Mouse (Mus musculus) CH12.LX (cell line): ENCODE results near the gene Prkcb. TPM values are rescaled to one million over a fixed set of nuclear protein-coding genes. Genes with fewer than 3 reads are reported as not detected.

Experiments used
- DNase-seq: peaks from one replicate; pipeline ENCODE4 v3.0.0-alpha.2; 2013; ENCODE audit errors: extremely low read depth
- H3K27ac ChIP-seq: 2 replicates; pipeline ENCODE4 v1.5.1; 2012; ENCODE audit warnings: low read depth, mild to moderate bottlenecking, control low read depth, moderate library complexity; ENCODE audit not compliant: insufficient read depth
- H3K27me3 ChIP-seq: replicated peaks from 2 replicates; pipeline ENCODE3; 2012; ENCODE audit warnings: inconsistent platforms
- H3K36me3 ChIP-seq, 2 experiments: replicated peaks in 1 of 2; 2 replicates each; pipeline versions ENCODE3 to v1.6.1; 2012; ENCODE audit warnings: inconsistent platforms in 1 of 2, low read length in 1 of 2, mild to moderate bottlenecking in 1 of 2, mixed read lengths in 1 of 2, moderate library complexity in 1 of 2; ENCODE audit not compliant: control insufficient read depth in 1 of 2, insufficient read depth in 1 of 2
- H3K4me1 ChIP-seq, 2 experiments: 2 replicates each; pipeline ENCODE4 v1.6.1; 2012; ENCODE audit warnings: inconsistent platforms in 1 of 2, moderate library complexity in 1 of 2; ENCODE audit not compliant: insufficient read depth in 2 of 2, control insufficient read depth in 1 of 2
- H3K4me2 ChIP-seq: 2 replicates; pipeline ENCODE4 v1.6.1; 2012; ENCODE audit warnings: low read depth, mild to moderate bottlenecking, control low read depth; ENCODE audit not compliant: poor library complexity, insufficient read depth, severe bottlenecking
- H3K4me3 ChIP-seq, 3 experiments: fragments of 150-350 bp in 1 of 3; sonication (generic) in 1 of 3; replicated peaks in 1 of 3; 2 replicates each; pipeline versions ENCODE3 to v1.5.1; 2011 to 2012; ENCODE audit warnings: low read depth in 2 of 3, low read length in 2 of 3, mild to moderate bottlenecking in 2 of 3, moderate library complexity in 2 of 3, control low read depth in 1 of 3, improper control_type of control experiment in 1 of 3, inconsistent platforms in 1 of 3, mixed read lengths in 1 of 3; ENCODE audit not compliant: poor library complexity in 1 of 3
- H3K79me2 ChIP-seq: replicated peaks from 2 replicates; pipeline ENCODE4 v1.6.1; 2012; ENCODE audit warnings: mild to moderate bottlenecking, moderate library complexity; ENCODE audit not compliant: control insufficient read depth, poor library complexity, insufficient read depth, severe bottlenecking; ENCODE audit errors: extremely low read depth
- H3K9ac ChIP-seq: 2 replicates; pipeline ENCODE4 v1.6.1; 2012; ENCODE audit warnings: low read depth, mild to moderate bottlenecking, control low read depth, moderate library complexity; ENCODE audit not compliant: insufficient read depth
- H3K9me3 ChIP-seq: replicated peaks from 2 replicates; pipeline ENCODE3; 2012; ENCODE audit warnings: low read length, inconsistent platforms, mixed read lengths
- BHLHE40 ChIP-seq: IDR thresholded peaks from 2 replicates; pipeline ENCODE4 v1.6.1; 2011; ENCODE audit warnings: mild to moderate bottlenecking, low read depth, low read length, improper control_type of control experiment
- CHD2 ChIP-seq: IDR thresholded peaks from 2 replicates; pipeline ENCODE4 v1.6.1; 2011; ENCODE audit warnings: low read length, improper control_type of control experiment
- E2F4 ChIP-seq: IDR thresholded peaks from 2 replicates; pipeline ENCODE4 v1.6.1; 2011; ENCODE audit warnings: low read depth, low read length, improper control_type of control experiment; ENCODE audit not compliant: insufficient replicate concordance
- GABPA ChIP-seq: IDR thresholded peaks from 2 replicates; pipeline ENCODE4 v1.6.1; 2012; ENCODE audit warnings: low read depth, low read length, improper control_type of control experiment, inconsistent platforms; ENCODE audit not compliant: insufficient replicate concordance
- IRF4 ChIP-seq: IDR thresholded peaks from 2 replicates; pipeline ENCODE4 v1.6.1; 2014; ENCODE audit warnings: low read depth, mild to moderate bottlenecking, inconsistent platforms, low read length, improper control_type of control experiment
- JUN ChIP-seq: IDR thresholded peaks from 2 replicates; pipeline ENCODE4 v1.6.1; 2011; ENCODE audit warnings: low read depth, mild to moderate bottlenecking, low read length, improper control_type of control experiment, moderate library complexity; ENCODE audit not compliant: insufficient read depth
- KAT2A ChIP-seq: IDR thresholded peaks from 2 replicates; pipeline ENCODE4 v1.6.1; 2012; ENCODE audit warnings: low read length, improper control_type of control experiment, inconsistent platforms; ENCODE audit not compliant: insufficient replicate concordance
- MAFK ChIP-seq: IDR thresholded peaks from 2 replicates; pipeline ENCODE4 v1.6.1; 2011; ENCODE audit warnings: low read length, improper control_type of control experiment; ENCODE audit not compliant: insufficient replicate concordance
- MAZ ChIP-seq: IDR thresholded peaks from 2 replicates; pipeline ENCODE4 v1.6.1; 2012; ENCODE audit warnings: low read depth, mild to moderate bottlenecking, inconsistent platforms, low read length, improper control_type of control experiment, moderate library complexity
- MEF2A ChIP-seq: IDR thresholded peaks from 2 replicates; pipeline ENCODE4 v1.6.1; 2014; ENCODE audit warnings: low read depth, mild to moderate bottlenecking, inconsistent platforms, low read length, improper control_type of control experiment, borderline replicate concordance
- MYC ChIP-seq: IDR thresholded peaks from 2 replicates; pipeline ENCODE4 v1.6.1; 2011; ENCODE audit warnings: low read depth, mild to moderate bottlenecking, improper control_type of control experiment, low read length
- NELFE ChIP-seq: IDR thresholded peaks from 2 replicates; pipeline ENCODE4 v1.6.1; 2011; ENCODE audit warnings: low read depth, low read length, improper control_type of control experiment
- RAD21 ChIP-seq: IDR thresholded peaks from 2 replicates; pipeline ENCODE4 v1.6.1; 2011; ENCODE audit warnings: low read depth, mild to moderate bottlenecking, low read length, improper control_type of control experiment, moderate library complexity
- RCOR1 ChIP-seq: conservative IDR thresholded peaks from 2 replicates; pipeline ENCODE4 v1.6.1; 2012; ENCODE audit warnings: low read depth, mild to moderate bottlenecking, inconsistent platforms, low read length, improper control_type of control experiment
- SIN3A ChIP-seq: IDR thresholded peaks from 2 replicates; pipeline ENCODE4 v1.6.1; 2012; ENCODE audit warnings: low read length, improper control_type of control experiment, inconsistent platforms
- SMC3 ChIP-seq: IDR thresholded peaks from 2 replicates; pipeline ENCODE4 v1.6.1; 2011; ENCODE audit warnings: low read depth, low read length, improper control_type of control experiment
- TBP ChIP-seq: conservative IDR thresholded peaks from 2 replicates; pipeline ENCODE4 v1.6.1; 2011; ENCODE audit warnings: low read depth, low read length, improper control_type of control experiment
- TCF12 ChIP-seq: IDR thresholded peaks from 2 replicates; pipeline ENCODE4 v1.6.1; 2014; ENCODE audit warnings: low read depth, mild to moderate bottlenecking, inconsistent platforms, low read length, improper control_type of control experiment
- UBTF ChIP-seq: IDR thresholded peaks from 2 replicates; pipeline ENCODE4 v1.6.1; 2012; ENCODE audit warnings: low read depth, mild to moderate bottlenecking, inconsistent platforms, low read length, improper control_type of control experiment, moderate library complexity
- USF2 ChIP-seq: conservative IDR thresholded peaks from 2 replicates; pipeline ENCODE4 v1.6.1; 2011; ENCODE audit warnings: low read depth, low read length, improper control_type of control experiment
- ZC3H11A ChIP-seq: IDR thresholded peaks from 2 replicates; pipeline ENCODE4 v1.6.1; 2012; ENCODE audit warnings: low read depth, mild to moderate bottlenecking, inconsistent platforms, low read length, improper control_type of control experiment
- ZMIZ1 ChIP-seq: IDR thresholded peaks from 2 replicates; pipeline ENCODE4 v1.6.1; 2012; ENCODE audit warnings: low read depth, mild to moderate bottlenecking, inconsistent platforms, low read length, improper control_type of control experiment
- ZNF384 ChIP-seq: IDR thresholded peaks from 2 replicates; pipeline ENCODE4 v1.6.1; 2012; ENCODE audit warnings: low read depth, low read length, improper control_type of control experiment, inconsistent platforms
- dilution Hi-C: fragments of 300-500 bp; cut with MboI; formaldehyde crosslinking; loops from 2 replicates; pipeline ENCODE4 v1.14.3; 2020; ENCODE audit warnings: low sequenced_read_pairs; ENCODE audit not compliant: extremely low pct_unique_long_range_greater_than_20kb, extremely low pct_ligation_motif_present
- in situ Hi-C: fragments of 300-500 bp; cut with MboI; formaldehyde crosslinking; loops from 3 replicates; pipeline ENCODE4 v1.14.3; 2019; ENCODE audit warnings: low sequenced_read_pairs, low pct_ligation_motif_present, low pct_unique_long_range_greater_than_20kb, mixed read lengths
- polyA plus RNA-seq: library from polyadenylated mRNA; unstranded; fragments of >175 nt; gene quantifications from 2 replicates; pipeline ENCODE4 v1.2.1, GENCODE M21; 2012; ENCODE audit warnings: low read depth; ENCODE audit not compliant: insufficient read length
- total RNA-seq, 2 experiments: library from RNA; depleted of rRNA; stranded (reverse); fragments of 300-350 nt in 1 of 2; fragments of >200 nt in 1 of 2; gene quantifications; 2 replicates each; pipeline ENCODE4 v1.2.3; 2012 to 2014

The Prkcb gene
- total and polyA plus RNA-seq, 3 experiments: 323 to 463 (median 337) TPM

GRCm38 (mm10) chr7:122409945-122410344, 121.4 kb downstream of the Prkcb start:
- no peaks in the 10 kb centered on the region for H3K27me3 ChIP-seq
- H3K79me2 ChIP-seq: peaks cover 76% of the 10 kb centered on the region
- dilution Hi-C loops: no loop called here
- in situ Hi-C loops: no loop called here
- no peak overlapping the region for H3K9ac ChIP-seq
- H3K9me3 ChIP-seq: no peaks in the 10 kb centered on the region
- peaks cover 38 to 95% of the 10 kb centered on the region in 2 experiments for H3K36me3 ChIP-seq
- H3K4me2 ChIP-seq: no peak overlapping the region
- peaks cover 43 to 92% of the 10 kb centered on the region in 2 experiments for H3K4me1 ChIP-seq
- TF ChIP-seq RAD21: no peak
- no peak for TF ChIP-seq TBP
- TF ChIP-seq UBTF: no peak
- TF ChIP-seq IRF4: no peak
- TF ChIP-seq JUN: no peak
- DNase-seq: no peak
- no peak overlapping the region for H3K4me3 ChIP-seq
- H3K27ac ChIP-seq: no peak overlapping the region

- no peak overlapping the region for H3K4me2 ChIP-seq
- no peaks in the 10 kb centered on the region for H3K27me3 ChIP-seq
- H3K9me3 ChIP-seq: no peaks in the 10 kb centered on the region
- H3K4me3 ChIP-seq: no peak overlapping the region
- H3K79me2 ChIP-seq: peaks cover 70% of the 10 kb centered on the region
- H3K4me1 ChIP-seq: peaks cover 37 to 94% of the 10 kb centered on the region in 2 experiments
- no peak for DNase-seq
- H3K36me3 ChIP-seq: peaks cover 37 to 95% of the 10 kb centered on the region in 2 experiments
- no peak overlapping the region for H3K27ac ChIP-seq
- in situ Hi-C loops (no loop called here), dilution Hi-C loops (no loop called here)
- H3K9ac ChIP-seq: no peak overlapping the region
- TF ChIP-seq USF2 (no peak), SMC3 (no peak), GABPA (no peak), BHLHE40 (no peak)
Measured at GRCm38 (mm10) chr7:122410873-122411272, 122.3 kb downstream of the Prkcb start.

- no peak for TF ChIP-seq ZNF384
- no peak for TF ChIP-seq ZMIZ1
- no peak for TF ChIP-seq SIN3A
- no peak for TF ChIP-seq NELFE
- TF ChIP-seq RAD21: no peak
- TF ChIP-seq ZC3H11A: no peak
- TF ChIP-seq MAFK: no peak
- TF ChIP-seq MYC: no peak
- TF ChIP-seq RCOR1: no peak
- no peak for TF ChIP-seq E2F4
- no peak for TF ChIP-seq KAT2A
- TF ChIP-seq MAZ: no peak
- TF ChIP-seq CHD2: no peak
- no peak for TF ChIP-seq JUN
- TF ChIP-seq MEF2A: no peak
- no peak for TF ChIP-seq TBP
- no peak for TF ChIP-seq TCF12
- Histone ChIP-seq H3K36me3 (peaks cover 25 to 93% of the 10 kb centered on the region in 2 experiments), H3K9me3 (no peaks in the 10 kb centered on the region)
Measured at GRCm38 (mm10) chr7:122413231-122413630, 124.7 kb downstream of the Prkcb start.

More at GRCm38 (mm10) chr7:122413231-122413630, 124.7 kb downstream of the Prkcb start:
- in situ Hi-C loops (no loop called here), dilution Hi-C loops (no loop called here)
- no peak for DNase-seq
- Histone ChIP-seq H3K79me2 (peaks cover 63% of the 10 kb centered on the region), H3K4me2 (no peak overlapping the region), H3K4me1 (peaks cover 19 to 90% of the 10 kb centered on the region in 2 experiments), H3K9ac (no peak overlapping the region), H3K27ac (no peak overlapping the region), H3K27me3 (no peaks in the 10 kb centered on the region), H3K4me3 (no peak overlapping the region)
